Comparison of ENCODE assay signal across 19 mouse cellular contexts in the genomic region with DNA sequence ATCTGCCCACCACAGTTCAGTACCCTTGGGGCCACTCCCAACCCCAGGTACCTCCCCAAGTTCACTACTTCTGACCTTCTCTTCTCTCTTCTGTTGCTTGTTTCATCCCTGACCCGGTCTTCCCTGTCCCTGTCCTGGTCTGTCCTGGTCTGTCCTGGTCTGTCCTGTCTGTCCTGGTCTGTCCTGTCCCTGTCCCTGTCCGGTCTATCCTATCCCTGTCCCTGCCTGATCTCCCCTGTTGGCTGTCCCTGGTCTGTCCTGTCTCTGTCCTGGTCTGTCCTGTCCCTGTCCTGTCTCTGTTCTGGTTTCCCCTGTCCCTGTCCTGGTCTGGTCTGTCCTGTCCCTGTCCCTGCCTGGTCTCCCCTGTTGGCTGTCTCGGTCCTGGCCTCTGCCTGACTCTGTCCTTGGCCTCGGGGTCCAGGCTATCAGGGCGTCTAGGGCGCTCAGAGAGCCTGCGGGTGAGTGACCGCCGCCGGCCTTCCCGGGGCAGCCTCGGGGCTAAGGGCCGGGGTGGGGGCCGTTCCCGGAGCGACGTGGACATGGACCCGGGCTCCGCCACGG. TPM values are rescaled to one million over a fixed set of nuclear protein-coding genes. Genes with fewer than 3 reads are reported as not detected.
A peak's percentile ranks its signal among the peaks of the same experiment; 100 is the strongest.
DNase-seq lines count a peak whose midpoint lies in the region; ATAC-seq and TF ChIP-seq lines count a peak whose summit lies in the region.
"Had no signal": no experiment of that assay in that cellular context is flagged by ENCODE, and none has a peak within 500 bp of the region (broad histone marks: within the 10 kb centered on the region; RNA-seq: fewer than 3 reads in every experiment).

No protein-coding gene starts in this region.

- H3K4me1 ChIP-seq in hindbrain, embryonic 11.5 days (replicated peaks; ENCODE audit: control insufficient read depth, insufficient read depth, low read length), result no peaks in the 10 kb centered on the region
- no peaks in the 10 kb centered on the region for H3K4me1 ChIP-seq in hindbrain, embryonic 10.5 days (replicated peaks)
- no peaks in the 10 kb centered on the region for H3K4me1 ChIP-seq in midbrain, embryonic 13.5 days (replicated peaks)
- no peaks in the 10 kb centered on the region for H3K4me1 ChIP-seq in midbrain, embryonic 15.5 days
- H3K4me1 ChIP-seq in hindbrain, postnatal 0 days (ENCODE audit: insufficient read depth, low read length), result no peaks in the 10 kb centered on the region
- H3K4me1 ChIP-seq: midbrain, embryonic 12.5 days had no signal

- H3K27me3 ChIP-seq in hindbrain, embryonic 11.5 days (ENCODE audit: control insufficient read depth, insufficient read depth, low read length), result no peaks in the 10 kb centered on the region
- H3K27me3 ChIP-seq in hindbrain, embryonic 10.5 days (ENCODE audit: insufficient read depth, poor library complexity, severe bottlenecking), result no peaks in the 10 kb centered on the region
- no peaks in the 10 kb centered on the region for H3K27me3 ChIP-seq in midbrain, embryonic 13.5 days
- H3K27me3 ChIP-seq in midbrain, embryonic 15.5 days (replicated peaks), result no peaks in the 10 kb centered on the region
- H3K27me3 ChIP-seq in hindbrain, postnatal 0 days (ENCODE audit: insufficient read depth, low read length), result no peaks in the 10 kb centered on the region
- H3K27me3 ChIP-seq: midbrain, embryonic 12.5 days had no signal

- H3K4me2 ChIP-seq in hindbrain, embryonic 11.5 days (replicated peaks; ENCODE audit: low read depth, low read length), result no peak overlapping the region
- H3K4me2 ChIP-seq in midbrain, embryonic 13.5 days (replicated peaks), result no peak overlapping the region
- H3K4me2 ChIP-seq in midbrain, embryonic 15.5 days, result no peak overlapping the region
- H3K4me2 ChIP-seq in hindbrain, postnatal 0 days (ENCODE audit: low read depth, low read length), result no peak overlapping the region
- H3K4me2 ChIP-seq: midbrain, embryonic 12.5 days had no signal

- no peak for TF ChIP-seq CTCF in hindbrain, postnatal 0 days (IDR thresholded peaks at IDR 0.05; ENCODE audit: low read depth)

- peak; percentile 19; the same call in 1 of the 2 replicates for ATAC-seq in hindbrain, embryonic 11.5 days (ENCODE audit: low FRiP score)
- ATAC-seq in midbrain, embryonic 13.5 days, result peak; percentile 40; the same call in 1 of the 2 replicates
- ATAC-seq in midbrain, embryonic 15.5 days (replicated peaks), result no peak
- peak; percentile 30; the same call in 1 of the 2 replicates for ATAC-seq in hindbrain, postnatal 0 days
- ATAC-seq: CD4-positive, CD25-positive, alpha-beta regulatory T cell, adult 4 months; inflammation-experienced regulatory T-cells, adult 6 months had no signal

- no peak overlapping the region for H3K9ac ChIP-seq in hindbrain, embryonic 11.5 days (ENCODE audit: low read depth, low read length)
- H3K9ac ChIP-seq in midbrain, embryonic 13.5 days (replicated peaks), result no peak overlapping the region
- no peak overlapping the region for H3K9ac ChIP-seq in midbrain, embryonic 15.5 days
- no peak overlapping the region for H3K9ac ChIP-seq in hindbrain, postnatal 0 days (replicated peaks; ENCODE audit: low read length)
- H3K9ac ChIP-seq: midbrain, embryonic 12.5 days had no signal

- H3K4me3 ChIP-seq in hindbrain, embryonic 11.5 days (ENCODE audit: low read depth, low read length), result no peak overlapping the region
- no peak overlapping the region for H3K4me3 ChIP-seq in hindbrain, embryonic 10.5 days
- H3K4me3 ChIP-seq in midbrain, embryonic 13.5 days (replicated peaks), result no peak overlapping the region
- no peak overlapping the region for H3K4me3 ChIP-seq in midbrain, embryonic 15.5 days
- no peak overlapping the region for H3K4me3 ChIP-seq in hindbrain, postnatal 0 days (ENCODE audit: low read length)
- H3K4me3 ChIP-seq: midbrain, embryonic 12.5 days had no signal

- no peak overlapping the region for H3K27ac ChIP-seq in hindbrain, embryonic 11.5 days (ENCODE audit: low read depth, low read length)
- no peak overlapping the region for H3K27ac ChIP-seq in hindbrain, embryonic 10.5 days
- no peak overlapping the region for H3K27ac ChIP-seq in midbrain, embryonic 13.5 days
- no peak overlapping the region for H3K27ac ChIP-seq in midbrain, embryonic 15.5 days
- H3K27ac ChIP-seq in hindbrain, postnatal 0 days, result no peak overlapping the region
- H3K27ac ChIP-seq: midbrain, embryonic 12.5 days had no signal

- DNase-seq in hindbrain, embryonic 11.5 days (ENCODE audit: low spot score), result no peak
- DNase-seq in hindbrain, embryonic 10.5 days (ENCODE audit: low spot score), result no peak
- no peak for DNase-seq in hindbrain, postnatal 0 days (ENCODE audit: low spot score)
- DNase-seq in embryo, embryonic 9.5 days (ENCODE audit: extremely low spot score), result no peak
- no peak for DNase-seq in cerebellum, postnatal 4 days (ENCODE audit: low spot score in 2 of 2)
- DNase-seq: adrenal gland, postnatal 25 days; cerebellum, adult 9-10 months; kidney, postnatal 10 days had no signal

- WGBS in hindbrain, embryonic 11.5 days, result 92% methylated on average over 20 of the region's 20 CpGs
- WGBS in hindbrain, embryonic 10.5 days, result 94% methylated on average over 20 of the region's 20 CpGs
- WGBS in midbrain, embryonic 13.5 days, result 93% methylated on average over 20 of the region's 20 CpGs
- 94% methylated on average over 20 of the region's 20 CpGs for WGBS in midbrain, embryonic 15.5 days
- 94% methylated on average over 20 of the region's 20 CpGs for WGBS in hindbrain, postnatal 0 days

- H3K36me3 ChIP-seq in hindbrain, embryonic 11.5 days (ENCODE audit: control insufficient read depth, insufficient read depth, low read length), result peaks cover 16% of the 10 kb centered on the region
- H3K36me3 ChIP-seq in hindbrain, embryonic 10.5 days, result peaks cover 73% of the 10 kb centered on the region
- H3K36me3 ChIP-seq in midbrain, embryonic 13.5 days, result peaks cover 73% of the 10 kb centered on the region
- H3K36me3 ChIP-seq in midbrain, embryonic 15.5 days (replicated peaks), result peaks cover 44% of the 10 kb centered on the region
- peaks cover 54% of the 10 kb centered on the region for H3K36me3 ChIP-seq in hindbrain, postnatal 0 days (ENCODE audit: insufficient read depth, low read length)

- H3K9me3 ChIP-seq in hindbrain, embryonic 11.5 days (ENCODE audit: control insufficient read depth, low read length), result no peaks in the 10 kb centered on the region
- H3K9me3 ChIP-seq in hindbrain, embryonic 10.5 days, result 0 out of 2 replicates have a peak, but pooled peaks cover 3% of the 10 kb centered on the region
- H3K9me3 ChIP-seq in midbrain, embryonic 13.5 days, result no peaks in the 10 kb centered on the region
- no peaks in the 10 kb centered on the region for H3K9me3 ChIP-seq in midbrain, embryonic 15.5 days
- no peaks in the 10 kb centered on the region for H3K9me3 ChIP-seq in hindbrain, postnatal 0 days (ENCODE audit: low read length)
- H3K9me3 ChIP-seq: midbrain, embryonic 12.5 days had no signal

RNA-seq across cellular contexts. Expression of gene Arhgef1, which starts 16.1 kb away (rescaled TPM):
- polyA plus RNA-seq in hindbrain, embryonic 11.5 days (2014; fragmentation: Nextera tagmentation; extraction: Ambion mirVana), result 43.0 and 46.4 TPM in 2 replicates
- 72.4 and 76.0 TPM in 2 replicates for polyA plus RNA-seq in hindbrain, embryonic 10.5 days (2016; fragmentation: Nextera tagmentation; extraction: Ambion mirVana)
- polyA plus RNA-seq in midbrain, embryonic 13.5 days (2015; fragmentation: Nextera tagmentation; extraction: Ambion mirVana), result 46.7 and 59.2 TPM in 2 replicates
- polyA plus RNA-seq in midbrain, embryonic 15.5 days (2015; fragmentation: Nextera tagmentation; extraction: Ambion mirVana), result 69.9 and 70.0 TPM in 2 replicates
- 16.9 and 33.6 TPM in 2 replicates for total RNA-seq in hindbrain, postnatal 0 days (2014; rRNA removed)
- polyA plus RNA-seq in hindbrain, postnatal 0 days (2015; fragmentation: Nextera tagmentation; extraction: Ambion mirVana), result 33.9 and 39.0 TPM in 2 replicates

RNA-seq across cellular contexts. Expression of gene Cd79a, which starts 21.7 kb away (rescaled TPM):
- polyA plus RNA-seq in hindbrain, embryonic 11.5 days (2014; fragmentation: Nextera tagmentation; extraction: Ambion mirVana), result 0.39 TPM in 1 of 2 replicates, not detected in the other
- 0.13 and 0.29 TPM in 2 replicates for polyA plus RNA-seq in hindbrain, embryonic 10.5 days (2016; fragmentation: Nextera tagmentation; extraction: Ambion mirVana)
- 0.35 and 0.40 TPM in 2 replicates for polyA plus RNA-seq in midbrain, embryonic 13.5 days (2015; fragmentation: Nextera tagmentation; extraction: Ambion mirVana)
- 0.42 and 0.49 TPM in 2 replicates for polyA plus RNA-seq in midbrain, embryonic 15.5 days (2015; fragmentation: Nextera tagmentation; extraction: Ambion mirVana)
- total RNA-seq in hindbrain, postnatal 0 days (2014; rRNA removed), result 0.10 and 0.11 TPM in 2 replicates
- polyA plus RNA-seq in hindbrain, postnatal 0 days (2015; fragmentation: Nextera tagmentation; extraction: Ambion mirVana), result 0.63 and 0.93 TPM in 2 replicates

RNA-seq across cellular contexts. Expression of gene Gm4881, which starts 25.5 kb away (rescaled TPM):
- 4.7 and 6.1 TPM in 2 replicates for polyA plus RNA-seq in hindbrain, embryonic 11.5 days (2014; fragmentation: Nextera tagmentation; extraction: Ambion mirVana)
- polyA plus RNA-seq in hindbrain, embryonic 10.5 days (2016; fragmentation: Nextera tagmentation; extraction: Ambion mirVana), result 0.42 and 2.7 TPM in 2 replicates
- polyA plus RNA-seq in midbrain, embryonic 13.5 days (2015; fragmentation: Nextera tagmentation; extraction: Ambion mirVana), result 5.7 and 6.4 TPM in 2 replicates
- polyA plus RNA-seq in midbrain, embryonic 15.5 days (2015; fragmentation: Nextera tagmentation; extraction: Ambion mirVana), result 5.0 and 6.4 TPM in 2 replicates
- total RNA-seq in hindbrain, postnatal 0 days (2014; rRNA removed), result 0.90 and 6.6 TPM in 2 replicates
- 2.4 TPM in 2 replicates for polyA plus RNA-seq in hindbrain, postnatal 0 days (2015; fragmentation: Nextera tagmentation; extraction: Ambion mirVana)
- total RNA-seq: adrenal gland, postnatal 25 days; gastrocnemius, postnatal 4 days; MEL had no signal
- polyA plus RNA-seq: CD4-positive, CD25-positive, alpha-beta regulatory T cell, adult 4 months; frontal cortex, adult 2 months; heart, embryonic 16.5 days; inflammation-experienced regulatory T-cells, adult 6 months; liver, embryonic 16.5 days; spleen, adult 2 months had no signal

RNA-seq across cellular contexts. Expression of gene Rps19, which starts 34.7 kb away (rescaled TPM):
- polyA plus RNA-seq in hindbrain, embryonic 11.5 days (2014; fragmentation: Nextera tagmentation; extraction: Ambion mirVana), result 1,792 and 1,821 TPM in 2 replicates
- polyA plus RNA-seq in hindbrain, embryonic 10.5 days (2016; fragmentation: Nextera tagmentation; extraction: Ambion mirVana), result 1,985 and 2,165 TPM in 2 replicates
- 1,308 and 1,443 TPM in 2 replicates for polyA plus RNA-seq in midbrain, embryonic 13.5 days (2015; fragmentation: Nextera tagmentation; extraction: Ambion mirVana)
- polyA plus RNA-seq in midbrain, embryonic 15.5 days (2015; fragmentation: Nextera tagmentation; extraction: Ambion mirVana), result 1,081 and 1,108 TPM in 2 replicates
- 483 and 611 TPM in 2 replicates for total RNA-seq in hindbrain, postnatal 0 days (2014; rRNA removed)
- polyA plus RNA-seq in hindbrain, postnatal 0 days (2015; fragmentation: Nextera tagmentation; extraction: Ambion mirVana), result 1,228 and 1,333 TPM in 2 replicates

RNA-seq across cellular contexts. Expression of gene Dmrtc2, which starts 49.0 kb away (rescaled TPM):
- 0.14 TPM in 1 of 2 replicates, not detected in the other for polyA plus RNA-seq in hindbrain, embryonic 11.5 days (2014; fragmentation: Nextera tagmentation; extraction: Ambion mirVana)
- not detected in 2 replicates for polyA plus RNA-seq in hindbrain, embryonic 10.5 days (2016; fragmentation: Nextera tagmentation; extraction: Ambion mirVana)
- polyA plus RNA-seq in midbrain, embryonic 13.5 days (2015; fragmentation: Nextera tagmentation; extraction: Ambion mirVana), result not detected in 2 replicates
- polyA plus RNA-seq in midbrain, embryonic 15.5 days (2015; fragmentation: Nextera tagmentation; extraction: Ambion mirVana), result 0.13 and 0.41 TPM in 2 replicates
- 1.7 TPM in 1 of 2 replicates, not detected in the other for total RNA-seq in hindbrain, postnatal 0 days (2014; rRNA removed)
- 0.10 and 0.18 TPM in 2 replicates for polyA plus RNA-seq in hindbrain, postnatal 0 days (2015; fragmentation: Nextera tagmentation; extraction: Ambion mirVana)
- total RNA-seq: adrenal gland, postnatal 25 days; gastrocnemius, postnatal 4 days; MEL had no signal
- polyA plus RNA-seq: CD4-positive, CD25-positive, alpha-beta regulatory T cell, adult 4 months; frontal cortex, adult 2 months; heart, embryonic 16.5 days; inflammation-experienced regulatory T-cells, adult 6 months; liver, embryonic 16.5 days; midbrain, embryonic 12.5 days; spleen, adult 2 months had no signal
